Mouse (Mus musculus): ENCODE results near the gene Itpr2. TPM values are rescaled to one million over a fixed set of nuclear protein-coding genes. Genes with fewer than 3 reads are reported as not detected.
A peak's percentile ranks its signal among the peaks of the same experiment; 100 is the strongest.

Gene Itpr2
- polyA plus RNA-seq, 1 experiment = 18.0 TPM

DNA sequence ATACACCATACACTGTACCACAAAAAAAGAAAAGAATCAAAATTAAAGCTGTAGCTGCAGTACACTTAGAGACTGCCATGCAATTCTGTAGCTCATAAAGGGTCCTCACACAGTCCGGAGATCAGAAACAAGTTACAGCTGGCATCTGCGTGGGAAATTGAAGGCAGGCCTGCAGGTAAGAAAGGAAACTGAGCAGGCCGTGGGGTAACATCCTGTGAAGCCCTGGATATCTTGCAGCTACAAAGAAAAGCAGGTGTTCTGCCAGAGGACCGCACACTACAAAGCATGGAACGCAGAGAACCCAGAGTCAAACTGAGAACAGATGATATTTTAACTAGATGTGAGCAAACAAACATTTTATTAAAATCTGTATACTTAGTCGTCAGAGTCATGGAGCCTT, 12.2 kb downstream of the Itpr2 start:
- TF ChIP-seq CTCF (IDR thresholded peaks at IDR 0.05; ENCODE audit: extremely low read depth, insufficient read depth, insufficient read length, insufficient replicate concordance) (no peak), POLR2A (IDR thresholded peaks at IDR 0.05; ENCODE audit: low read depth, low read length) (no peak)
- WGBS = 70% methylated on average over 6 of the region's 6 CpGs
- Histone ChIP-seq H3K36me3 (ENCODE audit: control insufficient read depth, insufficient read depth, low read length) (no peaks in the 10 kb centered on the region), H3K4me1 (ENCODE audit: control insufficient read depth, insufficient read depth, insufficient read length) (peaks cover 33% of the 10 kb centered on the region), H3K27me3 (ENCODE audit: control insufficient read depth, insufficient read depth, low read length) (no peaks in the 10 kb centered on the region), H3K27ac (ENCODE audit: insufficient read depth, low read length) (no peak overlapping the region), H3K4me3 (ENCODE audit: extremely low read depth, insufficient read depth, insufficient read length) (no peak overlapping the region)
- DNase-seq (ENCODE audit: low read depth in 1 of 2, low spot score in 2 of 2) = no peak

GRCm38 (mm10) chr6:146488749-146489148, 13.3 kb downstream of the Itpr2 start:
- TF ChIP-seq CTCF (IDR thresholded peaks at IDR 0.05; ENCODE audit: extremely low read depth, insufficient read depth, insufficient read length, insufficient replicate concordance) (no peak), POLR2A (IDR thresholded peaks at IDR 0.05; ENCODE audit: low read depth, low read length) (no peak)
- no peak overlapping the region for H3K4me3 ChIP-seq (ENCODE audit: extremely low read depth, insufficient read depth, insufficient read length)
- H3K4me1 ChIP-seq (ENCODE audit: control insufficient read depth, insufficient read depth, insufficient read length) = peaks cover 30% of the 10 kb centered on the region
- DNase-seq (ENCODE audit: low read depth in 1 of 2, low spot score in 2 of 2) = no peak
- H3K27ac ChIP-seq (ENCODE audit: insufficient read depth, low read length) = no peak overlapping the region
- no peaks in the 10 kb centered on the region for H3K27me3 ChIP-seq (ENCODE audit: control insufficient read depth, insufficient read depth, low read length)
- WGBS = 77% methylated on average over 3 of the region's 3 CpGs
- H3K36me3 ChIP-seq (ENCODE audit: control insufficient read depth, insufficient read depth, low read length) = no peaks in the 10 kb centered on the region

DNA sequence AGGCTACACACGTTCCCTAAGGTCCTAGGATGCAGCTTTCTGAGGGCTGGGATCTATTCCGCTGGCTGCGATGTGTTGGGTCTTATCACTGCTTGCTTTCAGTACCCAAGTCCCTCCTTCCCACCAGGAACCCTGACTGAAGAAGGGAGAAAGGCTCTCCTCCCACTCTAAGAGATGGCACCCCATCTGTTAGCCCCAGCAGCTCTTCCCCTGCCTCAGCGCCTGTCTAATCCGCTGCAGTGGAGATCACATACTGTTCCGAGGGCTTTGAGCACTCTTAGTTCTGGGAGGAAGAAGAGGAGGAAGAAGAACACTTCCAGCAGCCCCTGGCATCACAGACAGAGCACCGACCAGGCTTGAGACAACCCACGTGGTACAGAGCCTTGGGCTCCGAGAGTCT, 14.9 kb downstream of the Itpr2 start:
- no peaks in the 10 kb centered on the region for H3K36me3 ChIP-seq (ENCODE audit: control insufficient read depth, insufficient read depth, low read length)

GRCm38 (mm10) chr6:146486073-146486472, 15.9 kb downstream of the Itpr2 start:
- WGBS = 6% methylated on average over 4 of the region's 4 CpGs
- no peaks in the 10 kb centered on the region for H3K27me3 ChIP-seq (ENCODE audit: control insufficient read depth, insufficient read depth, low read length)
- H3K27ac ChIP-seq (ENCODE audit: insufficient read depth, low read length) = no peak overlapping the region
- TF ChIP-seq POLR2A (IDR thresholded peaks at IDR 0.05; ENCODE audit: low read depth, low read length) (no peak), CTCF (IDR thresholded peaks at IDR 0.05; ENCODE audit: extremely low read depth, insufficient read depth, insufficient read length, insufficient replicate concordance) (no peak)
- H3K36me3 ChIP-seq (ENCODE audit: control insufficient read depth, insufficient read depth, low read length) = no peaks in the 10 kb centered on the region
- H3K4me3 ChIP-seq (ENCODE audit: extremely low read depth, insufficient read depth, insufficient read length) = no peak overlapping the region
- peaks cover 25% of the 10 kb centered on the region for H3K4me1 ChIP-seq (ENCODE audit: control insufficient read depth, insufficient read depth, insufficient read length)
- DNase-seq (ENCODE audit: low read depth in 1 of 2, low spot score in 2 of 2) = no peak

More for the DNA sequence above, 14.9 kb downstream of the Itpr2 start:
- no peak overlapping the region for H3K27ac ChIP-seq (ENCODE audit: insufficient read depth, low read length)
- DNase-seq (ENCODE audit: low read depth in 1 of 2, low spot score in 2 of 2) = no peak
- H3K4me1 ChIP-seq (ENCODE audit: control insufficient read depth, insufficient read depth, insufficient read length) = peaks cover 27% of the 10 kb centered on the region
- WGBS = 89% methylated on average over 9 of the region's 9 CpGs
- TF ChIP-seq CTCF (IDR thresholded peaks at IDR 0.05; ENCODE audit: extremely low read depth, insufficient read depth, insufficient read length, insufficient replicate concordance) = no peak
- TF ChIP-seq POLR2A (IDR thresholded peaks at IDR 0.05; ENCODE audit: low read depth, low read length) = no peak
- H3K27me3 ChIP-seq (ENCODE audit: control insufficient read depth, insufficient read depth, low read length) = no peaks in the 10 kb centered on the region
- H3K4me3 ChIP-seq (ENCODE audit: extremely low read depth, insufficient read depth, insufficient read length) = no peak overlapping the region

- 14% methylated on average over 6 of the region's 6 CpGs for WGBS
- no peaks in the 10 kb centered on the region for H3K27me3 ChIP-seq (ENCODE audit: control insufficient read depth, insufficient read depth, low read length)
- no peak overlapping the region for H3K4me3 ChIP-seq (ENCODE audit: extremely low read depth, insufficient read depth, insufficient read length)
- TF ChIP-seq POLR2A (IDR thresholded peaks at IDR 0.05; ENCODE audit: low read depth, low read length) (no peak), CTCF (IDR thresholded peaks at IDR 0.05; ENCODE audit: extremely low read depth, insufficient read depth, insufficient read length, insufficient replicate concordance) (no peak)
- peak in 1 of 2 experiments; percentile 20 for DNase-seq (ENCODE audit: low read depth in 1 of 2, low spot score in 2 of 2)
- no peak overlapping the region for H3K27ac ChIP-seq (ENCODE audit: insufficient read depth, low read length)
- no peaks in the 10 kb centered on the region for H3K36me3 ChIP-seq (ENCODE audit: control insufficient read depth, insufficient read depth, low read length)
- peaks cover 17% of the 10 kb centered on the region for H3K4me1 ChIP-seq (ENCODE audit: control insufficient read depth, insufficient read depth, insufficient read length)
These were observed 20.6 kb downstream of the Itpr2 start for GRCm38 (mm10) chr6:146481441-146481840.

DNA sequence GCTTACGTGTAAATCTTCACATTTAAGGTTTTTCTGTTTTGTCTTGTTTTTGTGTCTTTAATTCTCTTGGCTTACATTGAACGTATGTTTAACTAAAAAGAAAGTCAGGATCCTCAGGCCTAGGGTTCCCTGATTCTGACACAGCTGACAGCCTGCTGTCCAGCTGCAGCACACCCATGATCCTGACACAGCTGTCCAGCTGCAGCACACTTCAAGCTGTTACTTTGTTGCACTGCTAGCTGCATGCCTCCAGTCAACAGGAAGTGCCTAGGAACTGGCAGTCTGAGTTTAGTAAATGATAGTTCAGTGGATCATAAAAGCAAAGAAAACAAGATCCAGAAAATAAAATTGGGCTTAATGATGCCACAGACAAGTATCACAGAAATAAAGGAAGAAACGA, 21.1 kb downstream of the Itpr2 start:
- DNase-seq (ENCODE audit: low read depth in 1 of 2, low spot score in 2 of 2) = no peak
- Histone ChIP-seq H3K27ac (ENCODE audit: insufficient read depth, low read length) (no peak overlapping the region), H3K36me3 (ENCODE audit: control insufficient read depth, insufficient read depth, low read length) (no peaks in the 10 kb centered on the region; the same call in 1 of the 2 replicates), H3K4me3 (ENCODE audit: extremely low read depth, insufficient read depth, insufficient read length) (no peak overlapping the region), H3K27me3 (ENCODE audit: control insufficient read depth, insufficient read depth, low read length) (no peaks in the 10 kb centered on the region), H3K4me1 (ENCODE audit: control insufficient read depth, insufficient read depth, insufficient read length) (peaks cover 16% of the 10 kb centered on the region)
- WGBS = 63% methylated on average over 3 of the region's 3 CpGs
- TF ChIP-seq CTCF (IDR thresholded peaks at IDR 0.05; ENCODE audit: extremely low read depth, insufficient read depth, insufficient read length, insufficient replicate concordance) = no peak

- Histone ChIP-seq H3K36me3 (ENCODE audit: control insufficient read depth, insufficient read depth, low read length) (peaks cover 3% of the 10 kb centered on the region; the same call in 1 of the 2 replicates), H3K27me3 (ENCODE audit: control insufficient read depth, insufficient read depth, low read length) (no peaks in the 10 kb centered on the region), H3K4me3 (ENCODE audit: extremely low read depth, insufficient read depth, insufficient read length) (no peak overlapping the region), H3K4me1 (ENCODE audit: control insufficient read depth, insufficient read depth, insufficient read length) (peaks cover 14% of the 10 kb centered on the region), H3K27ac (ENCODE audit: insufficient read depth, low read length) (no peak overlapping the region)
- no peak for DNase-seq (ENCODE audit: low read depth in 1 of 2, low spot score in 2 of 2)
- TF ChIP-seq CTCF (IDR thresholded peaks at IDR 0.05; ENCODE audit: extremely low read depth, insufficient read depth, insufficient read length, insufficient replicate concordance) (no peak), POLR2A (IDR thresholded peaks at IDR 0.05; ENCODE audit: low read depth, low read length) (no peak)
- 63% methylated on average over 5 of the region's 5 CpGs for WGBS
These were observed 22.9 kb downstream of the Itpr2 start for GRCm38 (mm10) chr6:146478888-146479683.
